Mouse (Mus musculus): ENCODE data around the gene Inf2. TPM values are rescaled to one million over a fixed set of nuclear protein-coding genes. Genes with fewer than 3 reads are reported as not detected.

Gene Inf2
- total RNA-seq, 2 experiments from 2014 or later = 15.8 to 20.0 TPM

DNA sequence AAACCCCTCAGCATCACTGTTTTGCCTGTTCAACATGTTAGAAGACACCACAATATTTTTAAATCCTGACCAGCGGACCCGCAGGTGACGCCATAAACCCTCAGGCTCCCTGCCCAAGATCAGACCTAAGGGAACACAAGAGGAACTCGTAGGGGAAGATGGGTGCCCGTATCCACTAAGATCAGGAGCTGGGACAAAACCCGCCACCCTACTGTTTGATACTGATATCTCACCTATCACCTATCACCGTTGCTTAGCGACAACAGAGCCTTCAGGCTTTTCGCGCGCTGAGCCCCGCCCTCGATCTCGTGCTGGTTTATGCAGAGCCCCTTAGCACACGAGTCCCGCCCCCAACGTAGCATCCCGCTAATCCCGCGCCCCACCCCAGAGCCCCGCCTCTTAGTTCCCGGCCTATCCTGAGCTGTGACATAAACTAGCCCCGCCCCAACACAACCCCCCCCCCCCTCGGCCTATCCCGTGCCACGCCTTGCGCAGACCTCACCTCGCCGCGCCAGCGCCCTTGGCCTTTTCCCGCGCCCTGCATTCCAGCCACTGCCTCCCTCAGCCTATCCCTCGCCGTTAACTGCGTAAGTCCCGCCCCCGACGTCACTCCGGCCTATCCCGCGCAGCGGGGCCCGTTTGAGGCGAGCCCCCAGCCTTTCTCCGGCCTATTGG, 55.7 kb downstream of the Inf2 start, which contains the start of gene Siva1:
Gene Siva1 (plus strand): TSS at position 500 of the 675 bp plus-strand sequence.
- intact Hi-C loops (cut with DNase I) = no loop called here
- DNase-seq (ENCODE audit: low spot score) = peak; percentile 99

DNA sequence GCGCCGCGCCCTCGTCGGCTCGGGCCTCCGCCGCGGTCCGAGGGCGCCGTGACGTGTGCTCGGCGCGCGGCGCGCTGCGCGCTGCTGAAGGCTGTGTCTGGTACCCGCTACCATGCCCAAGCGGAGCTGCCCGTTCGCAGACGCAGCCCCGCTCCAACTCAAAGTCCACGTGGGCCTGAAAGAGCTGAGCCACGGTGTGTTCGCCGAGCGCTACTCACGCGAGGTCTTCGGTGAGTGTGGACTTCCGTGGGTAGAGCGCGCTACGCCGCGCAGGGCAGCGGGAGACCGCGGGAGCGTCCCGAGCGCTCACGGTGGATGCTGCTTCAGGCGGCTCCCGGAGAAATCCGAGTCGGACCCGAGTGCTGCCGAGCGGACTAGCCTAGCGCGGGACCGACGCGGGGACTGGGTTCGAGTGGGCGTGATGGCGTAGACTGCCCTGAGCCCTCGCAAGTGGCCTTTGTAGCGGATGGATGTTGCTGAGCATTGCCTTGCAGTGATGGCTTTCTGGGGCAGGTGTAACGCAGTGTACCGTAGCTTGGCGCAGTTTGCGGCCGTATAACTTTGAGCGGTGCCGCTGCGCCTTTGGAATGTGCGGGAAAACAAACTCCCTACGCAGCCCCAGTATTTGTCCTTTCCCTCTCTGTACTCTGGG, 56.4 kb downstream of the Inf2 start:
- intact Hi-C loops (cut with DNase I) = no loop called here
- no peak for DNase-seq (ENCODE audit: low spot score)

DNA sequence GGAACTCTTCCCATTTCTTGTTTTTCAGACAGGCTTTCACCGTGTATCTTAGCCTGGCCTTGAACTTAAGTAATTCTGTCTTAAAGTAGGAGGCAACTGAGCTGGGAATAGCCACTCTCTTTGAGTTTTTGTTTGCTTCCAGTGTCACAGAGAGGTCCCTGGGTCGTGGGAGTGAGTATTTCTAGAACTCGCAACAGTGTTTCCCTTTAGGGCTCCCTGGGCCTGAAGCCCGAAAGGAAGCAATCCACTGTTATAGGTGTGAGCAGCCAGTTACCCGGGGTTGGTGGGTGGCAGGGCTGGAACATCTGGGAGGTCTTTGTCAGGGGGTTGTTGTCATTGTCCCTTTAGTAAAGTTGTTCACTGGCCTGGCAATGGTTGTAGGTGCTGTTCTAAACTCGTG, 57.6 kb downstream of the Inf2 start:
- intact Hi-C loops (cut with DNase I) = no loop called here
- no peak for DNase-seq (ENCODE audit: low spot score)

DNA sequence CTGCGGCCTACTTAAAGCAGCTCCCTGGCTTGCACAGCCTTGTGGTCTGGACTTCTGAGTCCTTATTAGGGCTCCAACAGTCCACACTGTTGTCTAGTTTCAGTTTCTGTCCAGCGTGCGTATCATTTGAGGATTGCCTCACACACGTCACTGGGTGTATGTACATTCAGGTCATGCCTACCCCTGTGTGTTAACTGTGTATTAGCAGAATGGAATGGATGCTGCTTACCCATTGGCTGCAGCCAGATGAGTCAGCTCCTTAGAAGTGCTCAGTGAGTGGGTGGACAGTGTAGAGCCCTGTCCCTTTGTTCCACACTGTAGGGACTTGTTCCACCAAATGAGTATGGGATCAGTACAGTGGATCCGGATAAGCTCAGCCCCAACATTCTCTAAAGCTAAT, 59.5 kb downstream of the Inf2 start:
- no peak for DNase-seq (ENCODE audit: low spot score)
- intact Hi-C loops (cut with DNase I) = no loop called here

DNA sequence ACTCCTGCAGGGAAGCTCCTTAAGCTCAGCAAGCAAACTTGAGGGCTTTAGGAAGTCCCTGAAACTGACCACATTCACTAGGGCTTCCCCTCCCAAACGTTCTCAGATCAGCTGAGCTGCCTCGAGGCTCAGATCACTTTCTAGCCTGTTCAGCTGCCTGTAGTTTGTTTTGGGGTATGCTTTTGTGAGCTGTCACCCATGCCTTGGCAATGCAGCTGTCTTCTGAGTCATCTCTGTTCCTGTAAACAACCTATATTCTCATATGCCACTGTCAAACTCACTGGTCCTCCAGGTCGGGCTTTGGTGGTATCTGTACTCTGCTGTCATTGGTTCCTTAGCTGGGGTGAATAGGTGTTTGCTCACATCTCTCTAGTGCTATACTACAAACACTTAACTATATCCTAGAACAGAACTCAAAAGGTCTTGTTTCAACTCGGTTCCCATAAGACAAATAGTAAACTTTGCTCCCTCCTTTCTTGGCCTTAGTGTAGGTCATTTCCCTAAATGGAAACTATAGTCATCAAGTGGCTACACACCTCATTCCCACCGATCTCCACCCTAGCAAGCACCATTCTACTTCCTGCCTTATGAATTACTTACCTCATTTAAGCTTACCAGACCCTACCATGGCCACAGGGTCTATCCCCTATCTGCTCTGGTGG, 63.3 kb downstream of the Inf2 start:
- intact Hi-C loops (cut with DNase I) = no loop called here
- no peak for DNase-seq (ENCODE audit: low spot score)

DNA sequence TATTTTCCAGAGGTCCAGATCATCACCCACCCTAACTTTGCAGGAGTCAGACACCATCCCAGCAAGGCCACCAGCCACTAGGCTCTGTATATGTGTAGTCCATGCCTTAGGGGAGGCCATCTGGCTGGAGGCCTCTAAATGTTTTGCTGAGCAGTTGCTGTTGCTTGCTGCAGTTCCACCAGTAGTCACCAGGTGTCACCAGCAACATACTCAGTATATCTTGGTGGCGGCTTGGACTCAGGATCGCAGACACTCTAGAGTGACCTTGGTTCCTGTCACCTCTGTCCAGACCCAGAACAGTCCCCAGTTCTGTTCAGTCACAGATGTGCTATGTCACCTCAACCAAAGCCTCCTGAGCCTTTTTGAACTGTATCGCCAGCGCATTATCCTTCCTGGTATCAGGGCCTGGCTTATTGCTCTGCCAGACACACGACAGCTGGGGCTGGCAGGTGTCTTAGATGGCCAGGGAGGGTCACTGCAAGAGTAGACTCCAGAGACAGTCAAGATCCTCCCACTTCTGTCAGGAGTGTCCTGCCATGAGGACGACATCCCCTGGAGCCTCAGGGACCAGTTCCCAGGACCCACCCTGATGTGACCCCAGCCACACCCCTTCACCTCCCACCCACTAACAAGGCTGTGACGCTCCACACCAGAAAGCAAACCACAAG, 64.7 kb downstream of the Inf2 start:
- DNase-seq (ENCODE audit: low spot score) = peak; percentile 61
- intact Hi-C loops (cut with DNase I) = loop anchor here (1.0 kb wide), 1 partner anchor 54 kb away; no protein-coding TSS in a partner anchor

DNA sequence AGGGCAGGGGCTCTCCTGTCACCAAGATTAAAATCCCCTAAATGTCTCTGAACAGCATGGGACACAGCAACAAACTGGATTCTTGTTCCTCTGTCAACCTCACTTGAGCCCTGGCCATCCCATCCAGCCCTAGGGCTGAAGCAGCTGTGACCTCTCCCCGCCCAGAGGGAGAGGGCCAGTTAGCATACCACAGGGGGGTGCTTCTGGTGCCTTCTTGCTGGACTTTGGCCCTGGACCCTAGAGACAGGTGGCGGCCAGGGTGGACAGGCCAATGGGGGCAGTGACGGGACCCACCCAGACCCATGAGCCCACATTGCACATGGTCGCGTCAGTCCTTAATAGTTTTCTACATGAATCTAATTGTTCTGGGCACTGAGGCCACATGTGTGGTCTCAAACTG, 65.5 kb downstream of the Inf2 start:
- intact Hi-C loops (cut with DNase I) = no loop called here
- no peak for DNase-seq (ENCODE audit: low spot score)

DNA sequence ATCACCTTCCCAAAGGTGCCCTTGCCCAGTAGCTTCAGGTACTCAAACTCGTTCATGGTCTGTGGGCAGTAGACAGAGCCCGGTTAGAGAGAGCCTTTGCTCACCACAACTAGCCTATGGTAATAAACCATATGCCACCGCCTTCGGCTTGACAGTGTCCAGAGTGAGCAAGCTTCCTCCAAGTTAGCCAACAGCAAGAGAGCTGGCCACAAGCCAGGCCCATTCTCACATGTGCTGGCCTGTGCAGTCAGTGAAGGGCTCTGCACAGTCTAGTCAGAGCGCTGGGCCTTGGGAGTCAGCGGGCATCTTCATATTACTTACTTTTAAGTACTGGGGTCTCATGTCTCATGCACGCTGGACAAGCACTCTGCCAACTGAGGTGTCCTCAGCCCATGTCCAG, 70.0 kb downstream of the Inf2 start:
- intact Hi-C loops (cut with DNase I) = loop anchor here (2.0 kb wide), 1 partner anchor 16 kb away; the partner anchor contains the start of gene Akt1
- no peak for DNase-seq (ENCODE audit: low spot score)

DNA sequence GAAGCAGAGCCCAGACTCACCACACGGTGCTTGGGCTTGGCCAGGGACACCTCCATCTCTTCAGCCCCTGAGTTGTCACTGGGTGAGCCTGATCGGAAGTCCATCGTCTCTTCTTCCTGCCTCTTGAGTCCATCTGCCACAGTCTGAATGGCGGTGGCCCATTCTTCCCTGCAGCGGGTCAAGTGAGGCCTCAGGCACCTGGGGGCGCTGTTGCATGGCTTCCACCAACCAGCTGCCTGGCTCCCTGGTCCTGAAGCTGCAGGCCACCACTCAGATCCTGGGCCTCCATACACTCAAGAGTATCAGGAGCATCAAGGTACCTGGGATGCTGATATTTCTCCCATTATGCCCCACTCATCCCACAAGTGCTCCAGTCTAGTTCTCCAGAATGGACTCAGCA, 70.5 kb downstream of the Inf2 start:
- no peak for DNase-seq (ENCODE audit: low spot score)
- intact Hi-C loops (cut with DNase I) = loop anchor here (2.0 kb wide), 1 partner anchor 16 kb away; the partner anchor contains the start of gene Akt1

DNA sequence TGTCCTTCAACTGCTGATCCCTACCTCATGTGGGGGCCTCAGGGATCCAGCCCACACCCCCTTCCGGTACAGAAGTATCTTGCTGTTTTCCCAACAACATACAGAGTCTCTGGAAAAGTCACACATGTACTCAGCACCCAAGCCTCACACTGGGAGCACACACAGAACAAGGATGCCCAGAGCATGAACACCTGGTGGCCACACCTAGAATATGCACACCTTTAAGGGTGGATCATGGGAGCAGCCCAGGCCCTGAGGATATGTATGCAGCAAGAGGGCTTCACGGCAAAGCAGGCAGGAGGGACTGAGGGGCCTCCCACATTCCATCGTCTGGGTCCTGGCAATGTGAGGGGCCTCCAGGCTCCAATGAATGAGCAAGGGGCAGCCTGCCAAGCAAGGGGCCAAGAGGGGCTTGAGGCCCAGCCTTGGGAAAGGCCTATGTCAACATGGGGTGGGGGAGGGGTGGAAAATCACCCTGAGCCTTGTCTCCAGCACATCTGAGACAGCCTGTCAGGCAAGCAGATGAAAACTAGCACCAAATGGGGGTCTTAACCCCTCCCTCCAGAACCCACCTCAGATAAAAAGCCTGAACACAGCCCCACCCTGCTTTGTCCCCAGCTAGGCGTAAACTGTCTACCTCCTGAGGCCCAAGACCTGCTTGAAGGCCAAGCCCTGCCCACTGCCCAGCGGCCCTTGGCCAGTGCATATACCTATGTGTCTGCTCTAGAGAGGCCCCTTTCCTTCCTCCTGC, 72.2 kb downstream of the Inf2 start:
- no peak for DNase-seq (ENCODE audit: low spot score)
- intact Hi-C loops (cut with DNase I) = no loop called here

DNA sequence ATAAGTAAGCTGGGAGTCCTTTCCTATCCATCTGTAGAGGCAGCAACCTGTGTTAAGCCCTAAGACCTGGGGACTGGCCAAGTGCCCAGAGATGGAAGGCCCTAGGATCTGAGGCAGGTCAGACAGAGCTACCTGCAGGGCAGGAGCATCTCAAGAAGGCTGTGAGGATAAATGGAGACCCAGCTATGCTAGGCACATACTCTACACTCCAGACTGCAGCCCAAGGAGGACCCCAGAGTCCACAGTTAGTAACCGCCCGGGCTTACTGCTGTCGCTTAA, 72.7 kb downstream of the Inf2 start:
- intact Hi-C loops (cut with DNase I) = no loop called here
- DNase-seq (ENCODE audit: low spot score) = no peak

DNA sequence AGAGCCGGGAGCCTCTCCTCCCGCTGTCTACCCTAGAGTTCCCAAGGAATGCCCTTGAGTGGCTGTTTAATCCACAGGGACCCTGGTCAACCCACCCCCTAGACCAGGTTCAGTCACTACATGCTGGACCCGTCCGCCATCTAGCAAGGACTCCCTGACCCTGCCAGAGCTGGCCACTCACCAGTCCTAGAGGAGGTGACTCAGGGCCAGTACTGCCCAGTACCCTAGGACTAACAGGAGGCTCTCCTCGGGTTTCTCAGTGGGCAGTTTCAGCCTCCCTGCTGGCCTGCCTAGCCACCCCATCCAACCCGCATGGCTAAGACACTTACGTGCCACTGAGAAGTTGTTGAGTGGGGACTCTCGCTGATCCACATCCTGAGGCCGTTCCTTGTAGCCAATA, 73.3 kb downstream of the Inf2 start:
- DNase-seq (ENCODE audit: low spot score) = no peak
- intact Hi-C loops (cut with DNase I) = no loop called here

DNA sequence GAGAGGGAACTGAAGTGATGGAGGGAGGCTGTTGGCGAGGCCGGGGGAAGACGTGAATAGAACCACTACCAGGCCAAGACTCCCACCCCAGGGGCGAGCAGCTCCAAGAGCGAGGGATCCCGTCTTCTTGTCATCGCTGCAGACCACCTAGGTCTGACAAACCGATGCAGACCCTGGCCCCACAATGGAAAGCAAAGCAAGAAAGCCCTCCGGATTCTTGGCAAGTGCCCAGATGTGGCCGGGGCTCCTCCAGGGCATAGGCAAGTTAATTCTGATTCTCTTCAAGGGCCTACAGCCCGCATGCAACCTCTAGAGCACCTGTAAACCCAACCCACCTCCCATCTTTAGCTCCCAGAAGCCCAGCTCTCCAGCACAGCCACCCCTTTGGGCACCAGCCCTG, 74.7 kb downstream of the Inf2 start:
- intact Hi-C loops (cut with DNase I) = no loop called here
- DNase-seq (ENCODE audit: low spot score) = no peak

DNA sequence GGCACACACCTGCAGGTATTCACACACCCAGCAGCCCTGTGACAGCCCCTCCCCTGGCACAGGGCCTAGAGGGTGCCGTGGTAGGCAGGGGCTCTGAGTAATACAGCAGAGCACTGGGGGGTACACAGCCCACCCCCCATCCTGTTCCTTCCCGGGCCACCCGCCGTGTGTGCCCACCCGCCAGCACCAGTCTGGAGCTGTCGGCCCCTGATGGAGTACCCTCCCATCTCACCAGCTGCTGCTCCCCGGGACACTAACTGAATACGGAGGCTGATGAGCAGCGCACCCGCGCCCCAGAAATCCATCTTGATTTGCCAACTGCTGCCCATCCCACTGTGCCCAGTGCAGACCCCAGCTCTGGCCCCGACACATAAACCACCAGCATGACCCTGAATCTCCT, 75.1 kb downstream of the Inf2 start:
- DNase-seq (ENCODE audit: low spot score) = no peak
- intact Hi-C loops (cut with DNase I) = no loop called here

DNA sequence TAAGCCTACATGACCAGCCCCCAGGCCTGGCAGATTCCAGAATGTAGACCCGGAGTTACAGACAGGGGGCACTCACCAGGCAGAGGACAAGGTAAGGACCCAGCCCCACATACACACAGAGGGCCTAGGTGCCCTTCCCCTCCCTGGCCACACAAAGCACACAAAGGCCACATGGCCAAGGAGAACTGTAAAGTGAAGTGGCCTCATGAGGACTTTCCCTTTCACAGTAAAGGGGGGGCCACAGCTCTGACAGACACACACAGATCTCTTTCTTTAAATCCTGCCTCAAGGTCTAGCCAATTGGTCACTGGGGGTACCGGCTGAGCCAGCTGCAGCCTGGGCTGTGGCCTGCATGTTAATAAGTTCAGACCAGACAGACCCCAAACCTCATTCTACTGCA, 75.5 kb downstream of the Inf2 start:
- intact Hi-C loops (cut with DNase I) = no loop called here
- DNase-seq (ENCODE audit: low spot score) = no peak

DNA sequence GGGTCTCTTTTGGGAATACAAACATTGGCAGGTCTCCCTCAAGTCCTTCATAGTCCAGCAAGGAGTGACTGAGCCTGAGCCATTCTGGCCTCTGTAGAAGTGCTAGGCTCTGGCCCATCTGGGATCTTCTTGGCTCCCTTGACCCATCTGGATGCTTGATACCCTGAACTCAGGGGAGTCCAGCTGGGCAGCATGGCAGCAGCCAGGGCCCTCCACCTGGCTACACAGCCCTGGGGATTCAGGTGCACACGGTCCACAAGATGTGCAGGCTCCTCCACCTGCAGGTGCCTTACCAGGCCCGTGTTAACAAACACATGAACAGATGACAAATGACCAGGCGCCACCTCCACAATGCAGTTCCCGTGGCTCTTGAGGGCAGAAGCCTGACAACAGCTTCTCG, 76.1 kb downstream of the Inf2 start:
- intact Hi-C loops (cut with DNase I) = no loop called here
- no peak for DNase-seq (ENCODE audit: low spot score)

All from heart, postnatal 25 days (tissue).